Mouse (Mus musculus) adrenal gland, postnatal 36 days (tissue): ENCODE data around the gene Nudt22. TPM values are rescaled to one million over a fixed set of nuclear protein-coding genes. Genes with fewer than 3 reads are reported as not detected.

ENCODE experiments used
- DNase-seq, 2 experiments: peaks; one replicate each; pipeline ENCODE4 v3.0.0; 2021; ENCODE audit warnings: mixed read lengths in 1 of 2
- total RNA-seq, 2 experiments: library from RNA; stranded (reverse); gene quantifications; 2 replicates each; pipeline ENCODE4 v1.2.3; 2021

Nudt22 gene
- total RNA-seq, 2 experiments from 2014 or later: 39.0 to 42.4 TPM

DNA sequence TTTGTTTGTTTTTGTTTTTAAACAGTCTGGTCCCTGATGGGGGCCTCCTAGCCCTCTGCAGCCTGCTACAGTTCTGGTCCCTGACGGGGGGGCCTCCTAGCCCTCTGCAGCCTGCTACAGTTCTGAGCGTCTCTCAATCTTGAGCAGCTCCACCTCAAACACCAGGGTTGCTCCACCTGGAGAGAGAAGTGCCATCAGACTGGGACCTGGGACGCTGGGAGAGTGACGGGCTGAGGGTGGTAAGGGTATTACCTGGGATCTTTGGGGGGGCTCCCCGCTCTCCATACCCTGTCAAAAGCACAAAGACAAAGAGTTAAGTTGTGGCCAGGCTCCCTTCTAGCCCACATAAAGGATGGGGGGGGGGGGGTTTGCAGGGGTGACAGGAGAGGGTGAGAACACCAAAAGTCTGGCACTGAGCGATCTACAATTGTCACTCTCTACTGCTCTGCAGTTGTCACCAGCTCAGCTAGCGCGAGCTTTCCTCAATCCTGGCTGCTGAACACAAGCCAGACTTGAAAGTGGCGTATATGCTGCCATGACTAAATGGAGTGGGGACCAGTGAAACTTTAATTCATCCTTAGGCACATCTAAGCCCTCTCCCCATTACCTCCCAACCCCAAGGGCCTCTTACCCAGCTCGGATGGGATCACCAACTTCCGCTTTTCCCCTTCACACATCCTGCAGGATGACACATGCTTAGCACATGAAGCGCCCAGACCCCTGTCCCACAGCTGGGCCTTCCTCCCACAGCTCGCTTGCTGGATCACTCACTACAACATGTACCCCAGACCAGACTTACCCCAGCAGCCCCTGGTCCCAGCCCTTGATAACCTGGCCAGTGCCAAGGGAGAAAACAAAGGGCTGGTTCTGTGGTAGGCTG is 17.9 kb downstream of the Nudt22 start:
- no peak for DNase-seq

GRCm38 (mm10) chr19:6975537-6976521 is 20.1 kb downstream of the Nudt22 start, which contains the start of gene Plcb3:
Gene Plcb3, minus strand, starts transcription at chr19:6976470.
- peak; percentile 73 to 81 for DNase-seq

- DNase-seq: peak; percentile 84 to 93
These were observed 21.4 kb downstream of the Nudt22 start, which contains the start of gene Ppp1r14b for GRCm38 (mm10) chr19:6974211-6975205. Gene Ppp1r14b, plus strand, starts transcription at chr19:6974968.

- no peak for DNase-seq
These were observed 22.2 kb downstream of the Nudt22 start for GRCm38 (mm10) chr19:6973581-6974190.

GRCm38 (mm10) chr19:6972247-6972917 is 23.5 kb downstream of the Nudt22 start:
- no peak for DNase-seq

- no peak for DNase-seq
These were observed 24.3 kb downstream of the Nudt22 start for GRCm38 (mm10) chr19:6971644-6972043.

GRCm38 (mm10) chr19:6970460-6971085 is 25.3 kb downstream of the Nudt22 start:
- DNase-seq: peak in 1 of 2 experiments; percentile 71

DNA sequence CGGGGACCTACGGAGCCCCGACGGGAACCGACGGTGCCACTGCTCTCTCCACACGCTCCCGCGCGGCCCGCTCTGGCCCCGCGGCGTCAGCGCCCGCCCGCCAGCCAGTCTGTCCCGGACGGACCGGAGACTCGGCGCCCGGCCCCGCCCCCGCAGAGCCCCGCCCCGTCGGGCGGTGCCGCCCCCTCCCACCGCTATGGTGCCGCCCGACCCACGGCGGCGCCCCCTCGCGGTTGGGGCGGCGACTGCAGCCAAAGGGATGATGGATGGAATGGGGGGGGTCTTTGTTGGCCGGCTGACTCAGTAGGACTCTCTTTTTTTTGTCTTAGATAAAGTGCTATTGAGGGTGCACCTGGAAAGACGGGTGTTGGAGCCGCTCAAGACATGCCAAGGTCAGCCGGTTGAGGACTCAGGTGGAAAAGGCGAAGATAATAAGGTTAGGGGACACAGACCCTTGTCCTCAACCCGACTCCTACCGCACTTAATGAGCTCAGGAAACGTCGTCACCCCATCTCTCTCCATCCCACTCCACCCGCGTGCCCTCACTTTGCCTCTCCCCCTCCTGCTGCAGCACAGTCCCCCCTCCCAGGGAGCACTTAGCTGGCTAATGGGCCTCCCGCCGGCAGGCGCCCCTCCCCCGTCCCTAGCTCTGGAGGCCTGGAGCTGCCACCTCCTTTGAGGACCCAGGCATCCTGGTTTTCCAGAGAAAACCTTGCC is 26.1 kb downstream of the Nudt22 start:
- peak; percentile 88 to 94 for DNase-seq

DNA sequence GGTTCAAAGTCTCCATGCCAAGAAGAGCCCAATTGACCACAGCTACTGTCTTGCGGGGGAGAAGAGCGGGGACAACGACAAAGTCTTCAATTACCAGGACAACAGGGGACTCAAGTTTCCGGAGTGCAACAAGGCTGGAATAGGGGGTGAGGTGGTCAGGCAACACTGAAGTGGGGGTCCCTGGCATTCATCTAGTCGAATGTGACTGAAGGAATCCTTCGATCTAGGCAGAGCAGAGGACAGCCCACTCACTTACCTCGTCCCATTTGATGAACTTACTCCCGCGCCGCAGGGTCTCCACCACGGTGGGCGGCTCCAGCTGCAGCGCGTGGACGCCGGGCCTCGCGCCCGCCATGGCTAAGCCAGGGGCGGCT is 26.6 kb downstream of the Nudt22 start:
- no peak for DNase-seq

DNA sequence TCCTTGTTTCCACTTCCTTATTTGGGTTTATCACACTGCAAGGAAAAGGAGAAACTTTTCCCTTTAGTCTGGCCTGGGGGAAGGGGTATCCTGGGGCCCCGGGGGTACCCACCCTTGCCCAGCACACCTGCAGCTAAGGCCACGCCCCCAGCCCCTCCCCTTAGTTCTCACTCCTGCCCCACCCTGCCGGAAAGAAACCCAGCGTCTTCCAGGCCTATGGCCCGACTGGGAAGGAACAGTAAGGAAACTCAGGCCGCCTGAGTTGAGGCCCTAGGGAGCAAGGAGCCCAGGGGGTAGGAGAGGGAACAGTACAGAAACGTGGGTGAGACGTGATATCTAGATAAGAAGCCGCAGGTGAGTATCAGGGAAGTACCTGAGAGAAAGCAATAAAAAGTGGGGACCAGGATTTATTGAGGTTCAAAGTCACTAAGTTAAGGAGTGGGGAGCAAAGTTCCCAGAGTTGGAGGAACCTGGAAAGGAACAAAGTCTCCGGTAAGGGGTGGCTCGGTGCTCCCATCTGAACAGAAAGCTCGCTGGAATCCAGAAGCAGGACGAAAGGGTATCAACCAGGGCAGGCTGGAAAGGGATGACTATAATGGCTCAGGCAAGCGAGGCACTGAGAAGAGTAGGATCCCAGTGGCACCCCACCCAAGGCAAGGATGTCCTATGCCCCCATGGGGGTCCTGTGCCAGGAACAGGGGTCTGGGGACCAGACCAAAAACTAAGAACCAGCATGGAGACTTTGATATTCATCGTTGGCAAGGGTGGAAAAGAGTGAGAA is 27.2 kb downstream of the Nudt22 start:
- DNase-seq: peak in 1 of 2 experiments; percentile 64

DNA sequence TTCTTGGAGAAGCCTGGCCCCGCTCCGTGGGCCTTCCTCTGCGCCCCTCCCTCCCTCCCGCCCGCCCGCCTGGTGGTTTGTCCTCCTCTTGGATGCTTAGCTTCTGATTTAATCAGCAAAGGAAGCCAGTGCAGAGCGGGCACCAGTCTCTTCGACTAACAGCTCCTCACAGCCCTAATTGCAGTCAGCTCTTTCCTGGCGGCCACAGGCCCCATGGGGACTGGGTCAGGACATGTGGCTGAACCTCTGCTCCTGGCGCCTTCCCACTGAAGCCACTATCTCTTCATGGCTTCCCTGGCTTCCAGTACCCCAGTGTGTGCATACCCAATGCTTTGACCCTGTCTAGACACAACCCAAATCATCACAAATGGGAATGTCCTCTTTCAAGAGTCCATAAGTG is 39.5 kb downstream of the Nudt22 start:
- DNase-seq: peak in 1 of 2 experiments; percentile 55

GRCm38 (mm10) chr19:6955424-6955823 is 40.5 kb downstream of the Nudt22 start:
- no peak for DNase-seq

- peak; percentile 55 to 77 for DNase-seq
These were observed 41.9 kb downstream of the Nudt22 start for GRCm38 (mm10) chr19:6954046-6954445.

DNA sequence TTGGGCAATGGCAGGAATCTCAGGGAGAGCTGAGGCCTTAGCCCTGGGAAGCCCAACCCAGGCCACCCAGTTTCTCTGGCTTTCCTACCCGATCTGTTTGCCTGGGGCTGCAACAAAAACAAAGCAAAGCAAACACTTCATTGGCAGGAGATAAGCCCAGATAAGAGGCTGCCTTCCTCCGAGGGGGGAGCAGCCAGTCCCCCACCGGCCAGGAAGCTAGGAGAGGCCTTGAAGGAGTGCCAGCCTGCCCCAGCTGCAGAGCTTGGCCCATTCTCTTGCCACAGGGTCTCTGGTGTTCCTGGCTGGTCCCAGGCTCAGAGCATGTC is 43.2 kb downstream of the Nudt22 start:
- peak; percentile 83 to 90 for DNase-seq

- peak; percentile 91 to 94 for DNase-seq
These were observed 43.8 kb downstream of the Nudt22 start for GRCm38 (mm10) chr19:6951994-6952711.

- peak; percentile 97 for DNase-seq
These were observed 44.4 kb downstream of the Nudt22 start for GRCm38 (mm10) chr19:6951381-6951968.

DNA sequence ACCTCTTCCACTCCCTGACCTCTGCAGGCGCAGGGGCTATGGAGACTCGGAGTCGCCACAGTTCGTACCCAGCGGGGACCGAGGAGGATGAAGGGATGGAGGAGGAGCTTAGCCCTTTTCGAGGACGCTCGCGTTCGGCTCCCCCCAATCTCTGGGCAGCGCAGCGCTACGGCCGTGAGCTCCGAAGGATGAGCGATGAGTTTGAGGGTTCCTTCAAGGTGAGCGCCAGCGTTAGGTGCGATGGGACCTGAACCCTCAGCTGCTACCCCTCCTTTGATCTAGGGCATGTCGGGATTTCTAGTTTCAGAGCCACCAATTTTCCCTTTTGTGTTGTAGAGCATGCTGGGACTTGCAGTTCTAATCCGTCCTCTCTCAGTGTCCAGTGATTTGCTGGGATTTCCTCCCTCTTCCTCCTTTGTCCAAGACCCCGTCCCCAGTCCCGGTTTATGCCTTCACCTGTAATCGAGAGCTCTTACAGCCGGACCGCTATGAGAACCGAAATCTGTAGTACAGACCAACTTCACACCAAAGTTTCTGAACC is 45.2 kb downstream of the Nudt22 start:
- peak; percentile 63 to 74 for DNase-seq
